Mouse (Mus musculus): ENCODE results near the gene Cemip. TPM values are rescaled to one million over a fixed set of nuclear protein-coding genes. Genes with fewer than 3 reads are reported as not detected.
"Not testable (repeated sequence)": the region's sequence is repeated elsewhere in the genome, so short reads cannot be mapped to it uniquely, and the experiment has no call there.

Gene Cemip
- polyA plus RNA-seq (2012; ENCODE audit: insufficient read depth, insufficient read length, missing spikeins): 0.43 and 0.88 TPM in 2 replicates

- Histone ChIP-seq H3K27ac (ENCODE audit: insufficient read depth, low read depth, low read length) (no peak within 1 kb of the TSS), H3K4me3 (ENCODE audit: insufficient read depth, low read length) (peak within 1 kb of the TSS; percentile 37), H3K4me1 (ENCODE audit: control insufficient read depth, insufficient read depth, low read length) (no peaks in the 10 kb centered on the region)
- TF ChIP-seq CTCF (IDR thresholded peaks at IDR 0.05; ENCODE audit: low read depth, low read length): peak; percentile 50
- TF ChIP-seq POLR2A (IDR thresholded peaks at IDR 0.05; ENCODE audit: borderline replicate concordance, low read depth, low read length): no peak
Measured at GRCm38 (mm10) chr7:84086039-84086829, at the start of gene Cemip. Gene Cemip (minus strand): TSS chr7:84086502.

- no peak for TF ChIP-seq POLR2A (IDR thresholded peaks at IDR 0.05; ENCODE audit: borderline replicate concordance, low read depth, low read length)
- no peak for TF ChIP-seq CTCF (IDR thresholded peaks at IDR 0.05; ENCODE audit: low read depth, low read length)
- no peak overlapping the region for H3K4me3 ChIP-seq (ENCODE audit: insufficient read depth, low read length)
- no peak overlapping the region for H3K27ac ChIP-seq (ENCODE audit: insufficient read depth, low read depth, low read length)
- H3K4me1 ChIP-seq (ENCODE audit: control insufficient read depth, insufficient read depth, low read length): peaks cover 32% of the 10 kb centered on the region
Measured at GRCm38 (mm10) chr7:84132704-84133103, 46.4 kb upstream of the Cemip start.

- H3K4me3 ChIP-seq (ENCODE audit: insufficient read depth, low read length): no peak overlapping the region
- no peak overlapping the region for H3K27ac ChIP-seq (ENCODE audit: insufficient read depth, low read depth, low read length)
- TF ChIP-seq POLR2A (IDR thresholded peaks at IDR 0.05; ENCODE audit: borderline replicate concordance, low read depth, low read length) (no peak), CTCF (IDR thresholded peaks at IDR 0.05; ENCODE audit: low read depth, low read length) (no peak)
- peaks cover 26% of the 10 kb centered on the region for H3K4me1 ChIP-seq (ENCODE audit: control insufficient read depth, insufficient read depth, low read length)
Measured at GRCm38 (mm10) chr7:84131736-84132135, 45.4 kb upstream of the Cemip start.

DNA sequence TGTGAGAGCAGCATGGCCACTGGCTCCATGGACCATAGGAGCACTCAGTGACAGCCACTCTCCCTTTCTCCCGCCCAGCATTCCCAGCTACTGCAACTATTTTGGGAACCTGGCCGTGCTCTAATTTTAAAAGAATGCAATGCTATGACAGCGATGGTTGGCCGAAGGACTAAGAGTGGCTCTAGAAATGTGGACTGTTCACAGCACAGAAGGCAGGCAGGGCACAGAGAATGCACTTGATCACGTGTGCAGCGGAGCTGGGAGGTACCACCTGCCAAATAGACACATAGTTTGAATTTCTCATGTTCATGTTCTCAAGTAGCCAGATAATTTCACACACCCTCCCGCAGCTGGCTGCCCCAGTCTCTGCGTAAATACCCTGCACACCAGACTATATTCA is 42.4 kb upstream of the Cemip start:
- TF ChIP-seq POLR2A (IDR thresholded peaks at IDR 0.05; ENCODE audit: borderline replicate concordance, low read depth, low read length): no peak
- TF ChIP-seq CTCF (IDR thresholded peaks at IDR 0.05; ENCODE audit: low read depth, low read length): no peak
- H3K4me3 ChIP-seq (ENCODE audit: insufficient read depth, low read length): no peak overlapping the region
- no peak overlapping the region for H3K27ac ChIP-seq (ENCODE audit: insufficient read depth, low read depth, low read length)
- H3K4me1 ChIP-seq (ENCODE audit: control insufficient read depth, insufficient read depth, low read length): peaks cover 17% of the 10 kb centered on the region

DNA sequence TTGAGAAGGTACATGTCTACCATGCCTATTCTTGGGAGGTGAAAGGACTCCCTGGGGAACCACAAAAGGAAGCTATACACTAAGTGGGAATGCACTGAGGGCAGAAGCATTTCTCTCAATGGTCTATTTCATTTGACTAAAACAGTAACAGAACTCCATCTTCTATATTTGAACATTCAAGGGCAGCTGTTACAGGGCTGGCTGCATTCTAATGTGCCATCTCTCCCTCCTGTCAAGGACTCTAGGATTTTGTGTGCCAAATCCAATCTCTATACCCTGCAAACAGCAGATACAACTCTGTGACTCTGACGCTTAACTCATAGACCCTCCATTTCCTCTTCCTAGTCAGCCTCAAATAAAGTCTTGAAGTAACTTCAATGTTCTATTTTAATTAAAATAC is 39.4 kb upstream of the Cemip start:
- H3K27ac ChIP-seq (ENCODE audit: insufficient read depth, low read depth, low read length): no peak overlapping the region
- no peak overlapping the region for H3K4me3 ChIP-seq (ENCODE audit: insufficient read depth, low read length)
- H3K4me1 ChIP-seq (ENCODE audit: control insufficient read depth, insufficient read depth, low read length): peaks cover 2% of the 10 kb centered on the region; the same call in 1 of the 2 replicates
- TF ChIP-seq CTCF (IDR thresholded peaks at IDR 0.05; ENCODE audit: low read depth, low read length): no peak
- no peak for TF ChIP-seq POLR2A (IDR thresholded peaks at IDR 0.05; ENCODE audit: borderline replicate concordance, low read depth, low read length)

DNA sequence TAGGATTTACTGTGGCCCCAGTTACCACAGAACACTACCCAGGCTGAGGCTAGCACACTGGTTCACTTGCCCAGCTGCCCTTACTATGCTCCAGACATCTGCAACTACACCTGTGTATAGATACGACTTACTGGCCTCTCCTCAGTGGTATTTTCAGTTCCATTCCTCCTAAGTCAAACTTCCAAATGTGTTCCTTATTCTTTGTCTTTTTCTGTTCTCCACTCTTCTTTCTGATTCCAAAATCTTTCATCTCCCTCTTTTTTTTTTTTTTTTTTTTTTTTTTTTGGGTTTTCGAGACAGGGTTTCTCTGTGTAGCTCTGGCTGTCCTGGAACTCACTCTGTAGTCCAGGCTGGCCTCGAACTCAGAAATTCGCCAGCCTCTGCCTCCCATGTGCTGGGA is 37.3 kb upstream of the Cemip start:
- not testable (repeated sequence) for H3K4me3 ChIP-seq (ENCODE audit: insufficient read depth, low read length); H3K27ac ChIP-seq (ENCODE audit: insufficient read depth, low read depth, low read length)
- H3K4me1 ChIP-seq (ENCODE audit: control insufficient read depth, insufficient read depth, low read length): peaks cover 20% of the 10 kb centered on the region

DNA sequence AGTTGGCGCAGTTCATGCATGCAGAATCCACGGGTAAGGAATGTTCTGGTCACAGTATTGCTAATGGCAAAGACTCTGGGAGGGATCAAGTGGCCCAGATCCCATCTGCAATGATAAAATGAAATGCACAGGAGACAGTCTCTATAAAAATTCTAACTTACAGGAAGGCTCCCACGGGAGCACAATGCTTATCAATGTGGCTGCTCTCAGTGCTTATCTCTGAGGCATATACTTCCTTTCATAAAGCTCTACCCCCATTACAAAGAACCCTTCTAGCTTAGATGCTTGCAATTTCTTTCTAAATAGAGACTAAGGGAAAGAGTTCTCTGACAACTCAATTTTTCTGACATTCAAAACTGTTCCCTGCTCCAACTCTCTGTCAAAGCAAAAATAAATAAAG is 35.5 kb upstream of the Cemip start:
- TF ChIP-seq CTCF (IDR thresholded peaks at IDR 0.05; ENCODE audit: low read depth, low read length): no peak
- TF ChIP-seq POLR2A (IDR thresholded peaks at IDR 0.05; ENCODE audit: borderline replicate concordance, low read depth, low read length): no peak
- Histone ChIP-seq H3K4me3 (ENCODE audit: insufficient read depth, low read length) (no peak overlapping the region), H3K4me1 (ENCODE audit: control insufficient read depth, insufficient read depth, low read length) (peaks cover 33% of the 10 kb centered on the region), H3K27ac (ENCODE audit: insufficient read depth, low read depth, low read length) (no peak overlapping the region)

GRCm38 (mm10) chr7:84120142-84120760 is 33.9 kb upstream of the Cemip start:
- TF ChIP-seq POLR2A (IDR thresholded peaks at IDR 0.05; ENCODE audit: borderline replicate concordance, low read depth, low read length) (no peak), CTCF (IDR thresholded peaks at IDR 0.05; ENCODE audit: low read depth, low read length) (no peak)
- peaks cover 33% of the 10 kb centered on the region for H3K4me1 ChIP-seq (ENCODE audit: control insufficient read depth, insufficient read depth, low read length)
- no peak overlapping the region for H3K27ac ChIP-seq (ENCODE audit: insufficient read depth, low read depth, low read length)
- no peak overlapping the region for H3K4me3 ChIP-seq (ENCODE audit: insufficient read depth, low read length)

DNA sequence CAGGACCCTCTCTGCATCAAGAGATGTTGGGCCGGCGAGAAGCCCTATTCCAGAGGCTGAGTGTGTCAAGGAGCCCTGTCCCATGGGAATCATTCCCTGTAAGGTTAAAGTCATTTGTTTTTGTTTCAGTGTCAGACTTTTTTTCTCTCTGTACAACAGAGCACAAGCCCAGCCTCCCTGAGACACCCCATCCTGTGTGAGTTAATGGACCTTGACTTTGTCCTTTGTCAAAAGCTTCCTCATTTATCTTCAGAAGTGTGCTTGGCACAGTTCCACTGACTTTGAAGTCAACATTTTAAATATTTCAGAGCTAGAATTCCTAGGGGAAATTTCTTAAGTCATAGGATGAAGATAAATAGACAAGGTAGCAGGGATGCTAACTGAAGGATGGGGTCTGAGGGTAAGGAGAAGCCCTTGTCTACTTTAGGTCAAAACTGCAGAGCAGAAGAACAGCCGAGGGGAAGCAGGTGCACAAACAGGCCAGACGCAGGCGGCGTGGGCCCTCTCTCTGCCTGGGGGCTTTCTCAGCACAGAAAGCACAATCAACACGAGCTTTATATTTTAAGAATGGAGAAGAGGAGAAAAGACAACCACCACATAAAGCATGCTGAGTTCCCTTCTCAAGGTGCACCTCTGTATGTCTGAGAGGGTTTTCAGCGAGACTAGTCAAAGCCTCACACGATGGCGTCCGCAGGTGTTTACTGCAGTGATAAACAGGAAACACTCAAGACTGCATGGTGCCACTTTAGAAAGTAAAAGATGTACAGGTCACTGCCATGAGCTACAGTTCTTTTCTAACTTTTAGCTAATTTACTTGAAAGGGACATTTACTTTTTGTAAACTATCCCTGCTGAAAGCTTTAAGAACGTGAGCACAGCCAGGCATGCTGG is 33.2 kb upstream of the Cemip start:
- Histone ChIP-seq H3K4me1 (ENCODE audit: control insufficient read depth, insufficient read depth, low read length) (peaks cover 33% of the 10 kb centered on the region), H3K27ac (ENCODE audit: insufficient read depth, low read depth, low read length) (no peak overlapping the region)

More for the DNA sequence above, 33.2 kb upstream of the Cemip start:
- no peak for TF ChIP-seq CTCF (IDR thresholded peaks at IDR 0.05; ENCODE audit: low read depth, low read length)
- TF ChIP-seq POLR2A (IDR thresholded peaks at IDR 0.05; ENCODE audit: borderline replicate concordance, low read depth, low read length): no peak
- no peak overlapping the region for H3K4me3 ChIP-seq (ENCODE audit: insufficient read depth, low read length)
